Mouse (Mus musculus) ES-E14 (cell line): ENCODE data around the gene S1pr1.

Experiments used
- CHD2 ChIP-seq: IDR thresholded peaks from 2 replicates; pipeline ENCODE4 v1.6.1; 2014; ENCODE audit warnings: mild to moderate bottlenecking, low read depth, low read length, inconsistent platforms
- HCFC1 ChIP-seq: IDR thresholded peaks from 2 replicates; pipeline ENCODE4 v1.6.1; 2012; ENCODE audit warnings: low read length, inconsistent platforms, borderline replicate concordance; ENCODE audit not compliant: insufficient read depth
- MAFK ChIP-seq: IDR thresholded peaks from 2 replicates; pipeline ENCODE4 v1.6.1; 2014; ENCODE audit warnings: mild to moderate bottlenecking, low read depth, low read length, inconsistent platforms; ENCODE audit not compliant: insufficient read depth
- ZC3H11A ChIP-seq: IDR thresholded peaks from 2 replicates; pipeline ENCODE4 v1.6.1; 2012; ENCODE audit warnings: low read depth, mild to moderate bottlenecking, inconsistent platforms, low read length, borderline replicate concordance
- ZNF384 ChIP-seq: IDR thresholded peaks from 2 replicates; pipeline ENCODE4 v1.6.1; 2012; ENCODE audit warnings: low read depth, low read length, inconsistent platforms

DNA sequence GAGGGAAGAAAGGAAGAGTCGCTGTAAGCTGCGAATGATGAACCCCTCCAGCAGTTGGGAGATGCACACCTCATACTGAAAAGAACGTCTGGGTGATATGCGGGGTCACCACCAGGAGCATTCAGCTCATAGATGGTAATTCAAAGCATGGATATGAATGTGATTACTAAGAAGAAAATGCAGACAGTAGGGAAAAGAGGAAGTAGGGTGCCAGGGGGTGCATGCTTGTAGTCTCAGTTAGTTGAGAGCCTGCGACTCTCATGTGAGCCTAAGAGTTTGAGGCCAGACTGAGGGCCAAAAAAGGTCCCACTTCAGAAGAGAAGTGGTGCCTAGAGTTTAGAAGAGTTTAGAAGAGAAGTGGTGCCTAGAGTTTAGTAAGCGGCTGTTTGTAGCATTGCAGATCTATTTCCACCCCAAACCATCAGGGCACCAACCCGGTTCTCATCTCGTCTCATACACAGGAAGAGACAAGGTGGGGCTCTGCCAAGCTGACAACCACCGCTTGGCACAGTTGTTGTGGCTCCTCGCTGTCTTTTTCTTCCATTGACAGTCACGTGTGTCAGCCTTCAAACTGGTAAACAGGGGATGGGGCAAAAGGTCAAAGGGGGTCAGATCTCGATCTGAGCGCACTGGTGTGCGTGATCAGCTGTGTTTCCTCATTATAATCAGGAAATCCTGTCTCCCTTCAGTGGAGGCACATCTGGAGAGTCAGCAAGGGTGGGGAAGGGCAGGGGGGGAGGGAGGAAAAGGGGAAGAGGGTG is 32.4 kb downstream of the S1pr1 start:
- TF ChIP-seq HCFC1 (no peak), MAFK (no peak), ZNF384 (no peak), CHD2 (no peak), ZC3H11A (no peak)
